Mouse (Mus musculus) forebrain, embryonic 14.5 days (tissue): ENCODE measurements around the gene Map1b. TPM values are rescaled to one million over a fixed set of nuclear protein-coding genes. Genes with fewer than 3 reads are reported as not detected.
A peak's percentile ranks its signal among the peaks of the same experiment; 100 is the strongest.

Source experiments
- ATAC-seq: fragments of 200-750 bp; cut with Nextera tagmentation; 2 replicates; pipeline ENCODE4 v1.8.0; 2017; ENCODE audit warnings: mild to moderate bottlenecking, moderate library complexity
- DNase-seq: peaks from one replicate; pipeline ENCODE4 v3.0.0-alpha.2; 2015; ENCODE audit warnings: low spot score
- H3K27ac ChIP-seq: fragments of 300-500 bp; sonication (generic); 2 replicates; pipeline ENCODE4 v1.5.1; 2014; ENCODE audit warnings: low read depth, mild to moderate bottlenecking, control low read depth, low read length, moderate library complexity
- H3K27me3 ChIP-seq: fragments of 300-500 bp; sonication (generic); replicated peaks from 2 replicates; pipeline ENCODE4 v1.6.1; 2014; ENCODE audit warnings: low read length, control low read depth, mixed read lengths; ENCODE audit not compliant: control insufficient read depth, insufficient read depth
- H3K36me3 ChIP-seq: fragments of 300-500 bp; sonication (generic); 2 replicates; pipeline ENCODE4 v1.6.1; 2014; ENCODE audit warnings: low read length, control low read depth; ENCODE audit not compliant: control insufficient read depth, insufficient read depth
- H3K4me1 ChIP-seq: fragments of 300-500 bp; sonication (generic); 2 replicates; pipeline ENCODE4 v1.6.1; 2014; ENCODE audit warnings: antibody characterized with exemption, low read length, control low read depth; ENCODE audit not compliant: control insufficient read depth, insufficient read depth
- H3K4me2 ChIP-seq: fragments of 300-500 bp; sonication (generic); 2 replicates; pipeline ENCODE4 v1.6.1; 2014; ENCODE audit warnings: mild to moderate bottlenecking, control low read depth, low read length
- H3K4me3 ChIP-seq: fragments of 300-500 bp; sonication (generic); 2 replicates; pipeline ENCODE4 v1.5.1; 2014; ENCODE audit warnings: low read depth, low read length, control low read depth
- H3K9ac ChIP-seq: fragments of 300-500 bp; sonication (generic); 2 replicates; pipeline ENCODE4 v1.6.1; 2014; ENCODE audit warnings: mild to moderate bottlenecking, low read length, control low read depth, moderate library complexity
- H3K9me3 ChIP-seq: fragments of 300-500 bp; sonication (generic); replicated peaks from 2 replicates; pipeline ENCODE4 v1.6.1; 2016; ENCODE audit warnings: low read length, control low read depth, mixed read lengths; ENCODE audit not compliant: control insufficient read depth
- WGBS: fragments of 180-500 bp; shearing (Covaris S2); extraction: QIAGEN DNeasy Blood & Tissue Kit; methylation state at CpG from one replicate; pipeline ENCODE4 v1.1.7; 2014; 5-methylcytosine and 5-hydroxymethylcytosine counted together
- polyA plus RNA-seq: library from polyadenylated mRNA; unstranded; fragments of >200 nt; fragmentation: Nextera tagmentation; extraction: Ambion mirVana; gene quantifications from 2 replicates; pipeline ENCODE4 v1.2.1, GENCODE M21; 2014

The Map1b gene
- polyA plus RNA-seq, 1 experiment from 2014 or later = 1,380 TPM

DNA sequence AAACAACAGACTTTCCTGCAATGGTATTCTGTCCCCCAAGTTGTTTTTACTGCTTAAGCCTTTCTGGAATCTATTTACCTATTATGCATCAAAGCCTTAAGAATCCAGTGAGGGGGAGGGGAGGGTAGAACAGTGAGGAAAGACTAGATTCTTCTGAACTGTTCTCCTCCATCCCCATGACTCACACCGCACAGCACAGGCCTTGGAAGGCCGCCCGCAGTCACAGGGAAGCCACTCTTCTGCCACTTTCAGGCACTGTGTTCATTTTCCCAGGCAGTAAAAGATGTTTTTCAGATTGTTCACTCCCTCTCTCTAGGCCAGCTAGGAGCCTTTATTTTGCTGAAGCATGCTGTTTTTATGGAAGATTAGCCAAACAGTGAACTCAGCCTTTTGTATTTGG is 124.9 kb downstream of the Map1b start:
- Histone ChIP-seq H3K4me2 (no peak overlapping the region), H3K27ac (0 out of 2 replicates have a peak overlapping the region, but pooled peaks have one; percentile 14), H3K9ac (no peak overlapping the region), H3K27me3 (no peaks in the 10 kb centered on the region), H3K9me3 (no peaks in the 10 kb centered on the region), H3K36me3 (no peaks in the 10 kb centered on the region), H3K4me1 (peaks cover 6% of the 10 kb centered on the region; the same call in 1 of the 2 replicates), H3K4me3 (no peak overlapping the region)
- ATAC-seq (peak; percentile 63; the same call in 1 of the 2 replicates), DNase-seq (peak; percentile 55)
- WGBS = 62% methylated on average over 3 of the region's 3 CpGs

DNA sequence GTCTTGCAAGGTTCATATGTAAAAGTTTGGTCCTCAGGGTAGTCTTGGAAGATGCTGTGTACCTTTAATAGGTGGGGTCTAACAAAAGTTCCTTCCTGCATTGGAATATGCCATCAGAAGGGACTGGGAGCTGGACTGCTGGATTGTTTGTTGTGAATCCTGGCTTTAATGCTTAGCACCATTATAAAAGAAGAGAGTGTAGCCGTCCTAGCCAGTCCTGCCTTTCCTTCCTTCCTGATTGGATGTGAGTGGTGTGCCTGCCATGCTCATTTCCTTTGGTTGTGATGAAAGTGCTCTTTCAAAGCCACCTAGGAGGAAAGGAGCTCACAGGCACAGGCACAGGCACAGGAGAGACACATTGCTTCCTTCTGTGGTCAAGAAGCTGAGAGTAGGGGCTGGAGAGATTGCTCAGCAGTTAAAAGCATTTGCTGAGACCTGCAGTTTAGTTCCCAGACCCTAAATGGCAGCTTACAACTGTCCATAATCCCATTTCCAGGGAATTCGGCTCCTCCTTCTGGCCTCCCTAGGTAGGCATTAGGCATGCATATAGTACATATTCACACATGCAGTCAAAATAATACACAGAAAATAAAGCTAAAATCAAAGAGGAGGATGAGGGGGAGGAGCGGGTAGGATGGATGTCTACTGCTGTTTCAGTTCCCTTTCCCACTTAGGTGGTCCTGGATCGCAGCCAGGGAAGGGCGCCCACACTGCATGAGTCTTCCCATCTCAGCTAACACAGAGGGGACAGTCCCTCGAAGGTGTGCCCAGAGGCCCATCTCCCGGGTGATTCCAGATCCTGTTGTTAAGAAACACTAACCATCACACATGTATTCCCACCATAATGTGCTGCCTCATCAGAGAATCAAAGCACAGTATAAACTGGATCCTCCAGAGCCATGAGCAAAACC is 128.2 kb downstream of the Map1b start:
- Histone ChIP-seq H3K27ac (no peak overlapping the region), H3K4me1 (peaks cover 4% of the 10 kb centered on the region; the same call in 1 of the 2 replicates), H3K36me3 (no peaks in the 10 kb centered on the region), H3K9me3 (no peaks in the 10 kb centered on the region), H3K4me2 (no peak overlapping the region), H3K27me3 (no peaks in the 10 kb centered on the region), H3K4me3 (no peak overlapping the region), H3K9ac (no peak overlapping the region)
- WGBS = 60% methylated on average over 7 of the region's 7 CpGs
- DNase-seq (no peak), ATAC-seq (no peak)

DNA sequence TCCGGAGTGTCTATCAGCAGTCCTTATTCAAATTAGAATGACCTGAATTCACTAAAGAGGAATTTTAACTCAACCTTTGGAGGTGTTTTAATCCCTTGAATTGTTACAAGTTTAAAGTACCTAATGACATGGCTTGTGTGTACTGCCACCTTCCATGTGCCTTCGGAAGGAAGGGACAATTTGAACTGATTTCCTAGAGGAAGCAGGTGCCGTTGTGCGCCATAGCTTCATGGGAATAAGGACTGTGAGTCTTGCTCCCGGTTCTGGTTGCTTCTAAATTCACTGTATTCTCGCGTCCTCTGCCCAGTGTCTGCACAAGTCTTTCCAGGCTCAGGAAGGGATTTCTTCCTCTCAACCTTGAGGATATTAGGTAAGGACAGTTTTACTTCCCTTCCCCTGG is 130.0 kb downstream of the Map1b start:
- DNase-seq (no peak), ATAC-seq (no peak)
- peaks cover 4% of the 10 kb centered on the region; the same call in 1 of the 2 replicates for H3K4me1 ChIP-seq
- no peak overlapping the region for H3K4me2 ChIP-seq
- H3K27me3 ChIP-seq = no peaks in the 10 kb centered on the region
- no peak overlapping the region for H3K4me3 ChIP-seq
- 77% methylated on average over 7 of the region's 7 CpGs for WGBS
- no peaks in the 10 kb centered on the region for H3K9me3 ChIP-seq
- no peaks in the 10 kb centered on the region for H3K36me3 ChIP-seq
- no peak overlapping the region for H3K9ac ChIP-seq
- no peak overlapping the region for H3K27ac ChIP-seq

DNA sequence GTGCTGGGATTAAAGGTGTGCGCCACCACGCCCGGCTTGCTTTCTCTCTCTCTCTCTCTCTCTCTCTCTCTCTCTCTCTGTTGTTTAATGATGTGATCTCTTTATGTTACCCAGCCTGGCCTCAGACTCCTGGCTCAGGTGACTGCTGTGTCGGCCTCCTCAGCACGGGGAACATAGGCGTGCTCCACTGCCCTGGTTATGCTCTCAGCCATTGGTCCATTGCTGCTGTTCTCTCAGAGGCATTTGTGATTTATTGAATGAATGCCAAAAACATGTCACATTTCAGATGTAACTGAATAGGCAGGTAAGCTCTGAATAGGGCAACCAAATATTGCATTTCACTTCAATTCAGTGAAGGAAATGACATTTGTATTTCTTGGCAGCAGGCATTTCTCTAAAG is 130.4 kb downstream of the Map1b start:
- Histone ChIP-seq H3K9ac (no peak overlapping the region), H3K4me1 (peaks cover 4% of the 10 kb centered on the region; the same call in 1 of the 2 replicates), H3K4me3 (no peak overlapping the region), H3K9me3 (no peaks in the 10 kb centered on the region), H3K27ac (no peak overlapping the region), H3K36me3 (no peaks in the 10 kb centered on the region), H3K4me2 (no peak overlapping the region), H3K27me3 (no peaks in the 10 kb centered on the region)
- DNase-seq (no peak), ATAC-seq (no peak)
- 76% methylated on average over 6 of the region's 6 CpGs for WGBS

DNA sequence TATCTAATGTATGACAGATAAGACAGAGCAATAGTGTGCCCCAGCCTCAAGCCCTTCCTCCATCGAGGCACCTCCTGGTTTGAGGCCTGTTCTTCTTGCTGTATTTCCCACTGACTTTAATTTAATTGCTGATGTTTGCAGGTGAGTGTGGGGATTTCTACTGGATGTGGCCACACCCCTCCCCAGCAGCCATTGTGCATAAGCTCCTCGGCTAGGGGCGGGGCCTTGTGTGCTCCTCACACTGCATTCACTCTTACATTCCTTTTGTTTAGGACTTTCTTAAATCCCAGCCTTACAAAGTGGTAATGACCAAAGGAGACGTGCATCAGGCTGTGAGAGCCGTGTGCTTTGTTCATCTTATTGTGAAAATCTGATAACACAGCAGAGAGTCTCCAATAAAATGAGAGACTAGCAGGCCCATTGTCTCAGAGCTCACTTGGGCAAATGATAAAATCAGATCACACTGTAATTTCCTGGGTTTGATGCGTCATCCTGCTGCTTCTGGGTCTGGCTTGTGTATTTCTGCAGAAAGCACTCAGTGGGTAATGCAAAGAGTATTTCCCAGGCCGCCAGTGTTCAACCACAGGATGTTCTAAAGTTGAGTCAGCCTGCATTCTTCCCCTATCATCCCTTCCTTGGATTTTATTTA is 131.7 kb downstream of the Map1b start:
- H3K27me3 ChIP-seq = no peaks in the 10 kb centered on the region
- no peaks in the 10 kb centered on the region for H3K9me3 ChIP-seq
- DNase-seq (no peak), ATAC-seq (no peak)
- H3K36me3 ChIP-seq = 0 out of 2 replicates have a peak, but pooled peaks cover 2% of the 10 kb centered on the region
- H3K4me2 ChIP-seq = no peak overlapping the region
- no peak overlapping the region for H3K9ac ChIP-seq
- no peak overlapping the region for H3K4me3 ChIP-seq
- H3K4me1 ChIP-seq = peaks cover 4% of the 10 kb centered on the region; the same call in 1 of the 2 replicates
- WGBS = 39% methylated on average over 7 of the region's 7 CpGs
- no peak overlapping the region for H3K27ac ChIP-seq

DNA sequence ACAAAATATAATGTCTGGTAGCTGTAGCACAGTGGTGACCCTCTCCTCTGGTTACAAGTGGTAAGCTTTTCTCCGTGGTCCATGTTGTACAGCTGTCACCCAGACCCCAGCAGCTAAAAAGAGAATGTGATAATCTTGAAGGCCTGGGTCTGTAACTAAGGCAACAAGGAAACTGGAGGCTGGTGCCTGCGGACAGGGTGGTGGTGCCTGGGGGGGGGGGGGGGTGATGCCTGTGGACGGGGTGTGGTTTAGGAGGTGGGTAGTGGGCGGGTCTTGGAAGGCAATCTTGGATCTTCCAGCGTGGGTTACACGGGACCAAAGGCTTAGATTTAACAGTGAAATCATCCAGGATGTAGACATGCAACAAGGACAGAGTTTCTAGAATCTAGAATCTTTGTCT is 134.0 kb downstream of the Map1b start:
- DNase-seq = no peak
- 55% methylated on average over 6 of the region's 6 CpGs for WGBS
- Histone ChIP-seq H3K4me1 (no peaks in the 10 kb centered on the region), H3K9ac (no peak overlapping the region), H3K9me3 (no peaks in the 10 kb centered on the region), H3K36me3 (0 out of 2 replicates have a peak, but pooled peaks cover 2% of the 10 kb centered on the region), H3K27me3 (no peaks in the 10 kb centered on the region), H3K4me2 (no peak overlapping the region), H3K27ac (no peak overlapping the region), H3K4me3 (no peak overlapping the region)
- ATAC-seq = 0 out of 2 replicates have a peak, but pooled peaks have one; percentile 29

DNA sequence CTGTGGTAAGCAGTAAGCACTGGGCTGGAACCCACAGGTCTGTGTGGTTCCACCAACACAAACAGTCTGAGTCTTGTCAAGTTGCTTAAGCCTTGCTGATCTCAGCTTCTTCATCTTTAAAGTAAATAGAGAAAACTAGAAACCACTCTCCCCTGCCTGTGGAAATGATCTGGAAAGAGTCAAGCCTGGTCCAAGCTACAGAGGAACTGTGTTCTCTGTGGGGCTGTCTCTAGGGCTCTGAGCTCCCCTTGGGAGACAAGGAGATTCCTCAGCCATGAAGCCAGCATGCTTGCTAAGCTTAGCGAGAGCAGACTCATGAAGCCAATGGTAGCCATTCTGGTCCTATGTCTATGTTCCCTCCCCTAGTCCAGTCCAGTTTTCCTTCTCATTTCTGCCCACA is 138.1 kb downstream of the Map1b start:
- Histone ChIP-seq H3K4me3 (no peak overlapping the region), H3K9me3 (no peaks in the 10 kb centered on the region), H3K27me3 (no peaks in the 10 kb centered on the region), H3K27ac (no peak overlapping the region), H3K4me1 (no peaks in the 10 kb centered on the region), H3K9ac (no peak overlapping the region), H3K4me2 (no peak overlapping the region), H3K36me3 (0 out of 2 replicates have a peak, but pooled peaks cover 2% of the 10 kb centered on the region)
- DNase-seq (no peak), ATAC-seq (no peak)
- 92% methylated on average over 1 of the region's 1 CpGs for WGBS

DNA sequence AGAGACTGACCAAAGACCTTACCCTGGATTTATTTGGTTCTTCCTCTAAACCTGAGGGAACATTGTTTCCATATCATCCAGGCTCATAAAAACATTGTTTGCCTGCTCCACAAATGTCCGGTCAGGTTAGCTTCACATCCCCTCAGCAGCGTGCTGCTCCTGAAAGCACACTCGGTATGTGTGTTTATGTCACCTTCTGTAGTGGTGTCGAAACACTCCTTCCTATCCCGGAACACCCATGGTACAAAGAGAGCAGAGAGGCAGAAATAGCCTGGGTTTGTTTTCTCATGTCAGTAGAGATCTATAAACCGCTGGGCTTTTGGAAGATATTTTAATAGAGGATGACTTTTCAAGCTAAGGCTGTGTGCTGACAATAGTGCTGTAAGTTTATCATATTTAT is 139.3 kb downstream of the Map1b start:
- no peaks in the 10 kb centered on the region for H3K4me1 ChIP-seq
- WGBS = 81% methylated on average over 6 of the region's 6 CpGs
- no peaks in the 10 kb centered on the region for H3K9me3 ChIP-seq

More for the DNA sequence above, 139.3 kb downstream of the Map1b start:
- Histone ChIP-seq H3K4me2 (no peak overlapping the region), H3K4me3 (no peak overlapping the region), H3K36me3 (0 out of 2 replicates have a peak, but pooled peaks cover 2% of the 10 kb centered on the region), H3K27ac (no peak overlapping the region), H3K9ac (no peak overlapping the region), H3K27me3 (no peaks in the 10 kb centered on the region)
- ATAC-seq (no peak), DNase-seq (no peak)
